Mouse (Mus musculus): ENCODE measurements at regions not wholly inside any gene's neighbourhood (a gene's known extent, or its start where the extent isn't known, plus 50 kb on each side); places are given as distances from the start of the nearest gene placed in this dataset.

DNA sequence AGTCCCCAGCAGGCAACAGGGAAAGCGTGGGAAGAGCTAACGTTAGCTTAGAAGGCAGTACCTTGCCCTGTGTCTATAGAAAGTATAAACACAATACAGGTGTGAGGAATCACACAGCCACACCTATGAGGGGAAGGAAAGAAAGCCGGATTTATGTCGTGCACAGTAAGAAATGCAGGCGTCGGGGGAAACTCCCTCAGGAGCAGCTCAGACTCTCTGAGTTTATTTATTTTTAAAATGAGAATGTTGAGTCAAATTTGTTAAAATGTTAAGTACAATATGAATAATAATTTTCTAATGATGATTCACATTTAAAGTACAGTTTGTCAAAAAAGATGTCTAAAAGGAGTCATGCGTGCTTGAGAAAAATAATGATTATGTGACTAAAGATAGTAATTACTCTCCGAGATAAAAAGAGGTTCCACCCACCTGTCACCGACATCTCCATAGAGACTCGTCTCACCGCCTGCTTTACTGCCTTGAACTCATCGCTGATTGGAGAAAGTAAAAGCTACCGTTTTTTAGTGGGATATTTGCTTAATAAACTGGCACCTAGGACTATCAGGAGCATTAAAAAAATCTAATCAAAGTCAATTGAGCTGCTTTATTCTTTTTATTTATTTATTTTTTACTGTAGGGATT, 104.5 kb upstream of the Kcnj15 start:
- Histone ChIP-seq H3K27me3 (ENCODE audit: control insufficient read depth, insufficient read depth, low read length) (no peaks in the 10 kb centered on the region), H3K27ac (no peak overlapping the region), H3K4me3 (ENCODE audit: insufficient read depth in 1 of 2, low read depth in 2 of 2, low read length in 2 of 2) (no peak overlapping the region), H3K9me3 (ENCODE audit: control insufficient read depth, low read length) (no peaks in the 10 kb centered on the region), H3K4me1 (replicated peaks; ENCODE audit: control insufficient read depth in 2 of 2, insufficient read depth in 2 of 2, low read length in 1 of 2) (no peaks in the 10 kb centered on the region), H3K36me3 (replicated peaks; ENCODE audit: control insufficient read depth, insufficient read depth, low read depth) (no peaks in the 10 kb centered on the region), H3K4me2 (ENCODE audit: low read depth) (no peak overlapping the region), H3K9ac (replicated peaks) (no peak overlapping the region)
- no peak for ATAC-seq (ENCODE audit: insufficient read depth)
- TF ChIP-seq EP300 (IDR thresholded peaks at IDR 0.05; ENCODE audit: low read depth): no peak
- no peak for TF ChIP-seq CTCF (IDR thresholded peaks at IDR 0.05; ENCODE audit: low read depth)
- DNase-seq (ENCODE audit: low read depth in 3 of 3, low spot score in 3 of 3): no peak
- 61% methylated on average over 13 of the region's 13 CpGs for WGBS (ENCODE audit: insufficient replicate concordance)

DNA sequence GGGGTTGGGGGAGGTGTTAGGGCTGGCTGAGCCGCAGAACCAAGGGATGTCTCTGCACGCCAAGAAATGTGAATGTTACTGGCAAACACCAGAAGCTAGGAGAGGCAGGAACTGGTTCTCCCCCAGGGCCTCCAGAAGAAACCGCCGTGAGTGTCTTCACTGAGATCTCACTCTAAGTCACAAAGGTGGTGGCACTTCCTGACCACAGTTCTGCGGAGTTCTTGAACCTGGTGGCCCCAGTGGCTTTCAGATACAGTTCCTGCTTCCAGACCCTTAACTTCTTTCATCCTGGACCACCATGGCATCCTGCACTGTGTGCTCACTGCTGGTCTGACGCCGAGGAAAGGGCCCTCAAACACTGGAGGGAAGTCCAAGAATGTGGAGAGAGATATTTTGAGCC, 89.0 kb upstream of the Kcnj15 start:
- Histone ChIP-seq H3K27ac (no peak overlapping the region), H3K9me3 (ENCODE audit: control insufficient read depth, low read length) (no peaks in the 10 kb centered on the region), H3K9ac (replicated peaks) (no peak overlapping the region), H3K4me1 (replicated peaks; ENCODE audit: control insufficient read depth in 2 of 2, insufficient read depth in 2 of 2, low read length in 1 of 2) (no peaks in the 10 kb centered on the region), H3K4me2 (ENCODE audit: low read depth) (no peak overlapping the region), H3K36me3 (replicated peaks; ENCODE audit: control insufficient read depth, insufficient read depth, low read depth) (no peaks in the 10 kb centered on the region), H3K4me3 (ENCODE audit: insufficient read depth in 1 of 2, low read depth in 2 of 2, low read length in 2 of 2) (no peak overlapping the region), H3K27me3 (ENCODE audit: control insufficient read depth, insufficient read depth, low read length) (no peaks in the 10 kb centered on the region)
- no peak for DNase-seq (ENCODE audit: low read depth in 3 of 3, low spot score in 3 of 3)
- TF ChIP-seq CTCF (IDR thresholded peaks at IDR 0.05; ENCODE audit: low read depth) (no peak), EP300 (IDR thresholded peaks at IDR 0.05; ENCODE audit: low read depth) (no peak)
- no peak for ATAC-seq (ENCODE audit: insufficient read depth)
- WGBS (ENCODE audit: insufficient replicate concordance): 32% methylated on average over 7 of the region's 7 CpGs

DNA sequence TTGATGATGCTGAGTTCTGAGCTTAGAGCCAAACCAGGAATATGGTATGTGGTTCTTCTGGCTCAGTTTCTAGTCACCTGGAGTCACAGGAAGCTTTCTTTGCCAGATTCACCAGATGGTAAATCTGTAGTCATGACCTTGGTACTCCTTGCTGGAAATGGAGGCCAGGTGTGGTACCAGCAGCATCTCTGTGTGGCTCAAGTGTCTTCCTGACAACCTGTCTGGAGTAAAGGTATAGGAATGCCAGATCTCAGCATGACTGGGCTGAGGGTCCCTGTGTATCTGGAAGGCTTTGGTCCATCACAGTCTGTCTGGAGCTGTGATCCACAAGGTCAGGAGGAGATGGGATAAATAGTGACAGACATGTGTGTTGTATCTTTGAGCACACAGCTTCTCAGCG, 88.0 kb upstream of the Kcnj15 start:
- ATAC-seq (ENCODE audit: insufficient read depth) (no peak), DNase-seq (ENCODE audit: low read depth in 3 of 3, low spot score in 3 of 3) (no peak)
- H3K27ac ChIP-seq: no peak overlapping the region
- no peak overlapping the region for H3K9ac ChIP-seq (replicated peaks)
- no peak overlapping the region for H3K4me2 ChIP-seq (ENCODE audit: low read depth)
- WGBS (ENCODE audit: insufficient replicate concordance): 67% methylated on average over 1 of the region's 1 CpGs
- H3K36me3 ChIP-seq (replicated peaks; ENCODE audit: control insufficient read depth, insufficient read depth, low read depth): no peaks in the 10 kb centered on the region
- H3K4me1 ChIP-seq (replicated peaks; ENCODE audit: control insufficient read depth in 2 of 2, insufficient read depth in 2 of 2, low read length in 1 of 2): no peaks in the 10 kb centered on the region
- H3K27me3 ChIP-seq (ENCODE audit: control insufficient read depth, insufficient read depth, low read length): no peaks in the 10 kb centered on the region
- no peaks in the 10 kb centered on the region for H3K9me3 ChIP-seq (ENCODE audit: control insufficient read depth, low read length)
- H3K4me3 ChIP-seq (ENCODE audit: insufficient read depth in 1 of 2, low read depth in 2 of 2, low read length in 2 of 2): no peak overlapping the region
- TF ChIP-seq CTCF (IDR thresholded peaks at IDR 0.05; ENCODE audit: low read depth) (no peak), EP300 (IDR thresholded peaks at IDR 0.05; ENCODE audit: low read depth) (no peak)

DNA sequence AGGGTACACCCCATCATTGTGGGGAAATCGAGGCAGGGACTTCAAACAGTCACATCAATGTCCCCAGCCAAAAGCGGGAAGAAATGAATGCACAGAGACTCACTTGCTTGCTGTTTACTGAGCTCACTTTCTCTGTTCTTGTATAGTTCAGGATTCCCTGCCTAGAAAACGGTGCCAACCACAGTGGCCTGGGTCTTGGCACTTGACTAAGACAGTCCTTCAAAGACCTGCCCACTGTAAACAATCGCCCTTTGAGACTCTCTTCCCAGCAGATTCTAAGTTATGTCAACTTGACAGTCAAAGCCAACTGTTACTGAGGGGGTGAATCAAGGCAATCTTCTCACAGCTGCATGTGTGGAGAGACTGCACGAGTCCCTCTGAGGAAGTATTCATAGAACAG, 76.8 kb upstream of the Kcnj15 start:
- no peak overlapping the region for H3K4me2 ChIP-seq (ENCODE audit: low read depth)
- ATAC-seq (ENCODE audit: insufficient read depth) (no peak), DNase-seq (ENCODE audit: low read depth in 3 of 3, low spot score in 3 of 3) (no peak)
- TF ChIP-seq EP300 (IDR thresholded peaks at IDR 0.05; ENCODE audit: low read depth) (no peak), CTCF (IDR thresholded peaks at IDR 0.05; ENCODE audit: low read depth) (no peak)
- H3K27ac ChIP-seq: no peak overlapping the region
- WGBS (ENCODE audit: insufficient replicate concordance): 51% methylated on average over 5 of the region's 5 CpGs
- H3K4me1 ChIP-seq (replicated peaks; ENCODE audit: control insufficient read depth in 2 of 2, insufficient read depth in 2 of 2, low read length in 1 of 2): no peaks in the 10 kb centered on the region
- H3K9ac ChIP-seq (replicated peaks): no peak overlapping the region
- H3K9me3 ChIP-seq (ENCODE audit: control insufficient read depth, low read length): no peaks in the 10 kb centered on the region
- H3K4me3 ChIP-seq (ENCODE audit: insufficient read depth in 1 of 2, low read depth in 2 of 2, low read length in 2 of 2): no peak overlapping the region
- H3K36me3 ChIP-seq (replicated peaks; ENCODE audit: control insufficient read depth, insufficient read depth, low read depth): no peaks in the 10 kb centered on the region
- no peaks in the 10 kb centered on the region for H3K27me3 ChIP-seq (ENCODE audit: control insufficient read depth, insufficient read depth, low read length)

DNA sequence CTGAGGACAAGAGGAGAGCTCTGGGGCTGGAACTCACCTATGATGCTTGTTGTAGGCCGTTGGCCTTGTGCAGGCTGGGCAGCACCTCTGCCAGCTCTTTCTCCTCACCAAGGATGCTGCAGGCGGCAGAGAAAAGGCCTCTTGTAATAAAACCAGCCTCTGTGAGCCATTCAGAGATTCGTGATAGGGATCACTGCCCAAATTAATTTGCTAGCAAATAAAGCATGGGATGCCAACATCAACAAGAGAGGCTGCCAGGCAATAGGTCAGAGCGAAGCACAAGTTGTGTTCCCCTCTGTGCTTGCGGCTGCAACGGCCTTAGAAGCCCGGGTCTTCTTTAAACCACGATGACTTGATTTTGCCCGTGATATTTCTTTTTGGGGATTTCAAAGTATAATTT, 72.0 kb upstream of the Kcnj15 start:
- DNase-seq (ENCODE audit: low read depth in 3 of 3, low spot score in 3 of 3) (no peak), ATAC-seq (ENCODE audit: insufficient read depth) (no peak)
- H3K4me3 ChIP-seq (ENCODE audit: insufficient read depth in 1 of 2, low read depth in 2 of 2, low read length in 2 of 2): no peak overlapping the region
- no peak overlapping the region for H3K27ac ChIP-seq
- no peaks in the 10 kb centered on the region for H3K27me3 ChIP-seq (ENCODE audit: control insufficient read depth, insufficient read depth, low read length)
- H3K36me3 ChIP-seq (replicated peaks; ENCODE audit: control insufficient read depth, insufficient read depth, low read depth): no peaks in the 10 kb centered on the region
- TF ChIP-seq EP300 (IDR thresholded peaks at IDR 0.05; ENCODE audit: low read depth) (no peak), CTCF (IDR thresholded peaks at IDR 0.05; ENCODE audit: low read depth) (no peak)
- H3K4me1 ChIP-seq (replicated peaks; ENCODE audit: control insufficient read depth in 2 of 2, insufficient read depth in 2 of 2, low read length in 1 of 2): no peaks in the 10 kb centered on the region
- 68% methylated on average over 9 of the region's 9 CpGs for WGBS (ENCODE audit: insufficient replicate concordance)
- H3K9ac ChIP-seq (replicated peaks): no peak overlapping the region
- no peaks in the 10 kb centered on the region for H3K9me3 ChIP-seq (ENCODE audit: control insufficient read depth, low read length)
- no peak overlapping the region for H3K4me2 ChIP-seq (ENCODE audit: low read depth)
